Mouse (Mus musculus): ENCODE data around the gene Sypl2. TPM values are rescaled to one million over a fixed set of nuclear protein-coding genes. Genes with fewer than 3 reads are reported as not detected.
A peak's percentile ranks its signal among the peaks of the same experiment; 100 is the strongest.

Sypl2 gene
- polyA plus RNA-seq, 1 experiment from 2014 or later = 3.6 TPM

- no peak for TF ChIP-seq CTCF (IDR thresholded peaks at IDR 0.05; ENCODE audit: low read depth)
- Histone ChIP-seq H3K4me2 (ENCODE audit: low read length) (no peak overlapping the region), H3K9me3 (replicated peaks; ENCODE audit: low read length) (no peaks in the 10 kb centered on the region), H3K27me3 (ENCODE audit: insufficient read depth, low read length) (no peaks in the 10 kb centered on the region), H3K9ac (ENCODE audit: low read depth, low read length) (no peak overlapping the region), H3K4me3 (replicated peaks; ENCODE audit: low read depth, low read length) (no peak overlapping the region), H3K36me3 (ENCODE audit: insufficient read depth, low read length) (0 out of 2 replicates have a peak, but pooled peaks cover 2% of the 10 kb centered on the region), H3K27ac (no peak overlapping the region), H3K4me1 (replicated peaks; ENCODE audit: insufficient read depth, low read length) (peaks cover 20% of the 10 kb centered on the region; the same call in 1 of the 2 replicates)
- WGBS = 59% methylated on average over 4 of the region's 4 CpGs
- no peak for ATAC-seq (replicated peaks; ENCODE audit: low FRiP score, low read depth)
- DNase-seq (ENCODE audit: low spot score) = no peak
Observed at GRCm38 (mm10) chr3:108193686-108194085, 32.8 kb downstream of the Sypl2 start.

GRCm38 (mm10) chr3:108189897-108190296, 36.6 kb downstream of the Sypl2 start:
- no peak overlapping the region for H3K4me3 ChIP-seq (replicated peaks; ENCODE audit: low read depth, low read length)

DNA sequence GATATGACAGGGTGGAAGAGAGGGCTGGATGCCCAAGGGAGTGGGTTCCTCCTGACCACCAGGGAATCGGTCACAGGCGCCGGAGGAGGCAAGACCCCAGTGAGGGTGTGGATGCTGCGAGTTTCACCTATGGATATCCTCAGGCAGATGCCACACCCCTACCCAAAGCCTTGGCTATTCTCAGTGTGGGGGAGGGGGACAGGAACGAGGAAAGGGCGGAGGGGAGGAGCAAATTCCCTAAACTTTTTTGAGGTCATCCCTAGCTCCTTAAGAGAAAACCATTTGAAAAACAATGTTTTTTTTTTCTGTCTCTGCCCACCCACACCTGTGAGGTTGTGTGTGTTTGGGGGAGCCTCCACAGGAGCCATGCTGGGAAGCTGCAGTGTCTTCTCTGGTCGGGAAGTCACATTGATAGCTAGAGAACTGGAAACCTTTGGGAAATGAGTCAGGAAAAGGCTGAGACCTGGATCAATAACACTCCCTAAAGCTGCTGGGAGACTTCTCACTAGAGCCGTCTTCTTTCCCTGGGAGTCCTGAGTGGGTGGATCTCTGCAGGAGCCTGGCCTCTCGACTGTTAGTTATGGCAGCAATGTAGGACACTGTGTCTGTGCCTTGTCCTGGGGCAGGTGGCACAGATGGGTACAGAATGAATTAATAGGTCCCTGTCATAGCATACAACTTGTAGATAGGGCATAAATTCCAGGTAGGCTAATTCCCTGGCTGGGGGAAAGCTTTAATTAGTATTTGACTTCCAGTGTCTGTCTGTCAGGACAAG, 37.5 kb downstream of the Sypl2 start:
- no peak overlapping the region for H3K9ac ChIP-seq (ENCODE audit: low read depth, low read length)
- ATAC-seq (replicated peaks; ENCODE audit: low FRiP score, low read depth) (no peak), DNase-seq (ENCODE audit: low spot score) (no peak)
- H3K27ac ChIP-seq = no peak overlapping the region
- H3K4me2 ChIP-seq (ENCODE audit: low read length) = no peak overlapping the region
- H3K27me3 ChIP-seq (ENCODE audit: insufficient read depth, low read length) = no peaks in the 10 kb centered on the region
- no peaks in the 10 kb centered on the region for H3K36me3 ChIP-seq (ENCODE audit: insufficient read depth, low read length)
- H3K4me1 ChIP-seq (replicated peaks; ENCODE audit: insufficient read depth, low read length) = peaks cover 8% of the 10 kb centered on the region
- no peaks in the 10 kb centered on the region for H3K9me3 ChIP-seq (replicated peaks; ENCODE audit: low read length)
- no peak for TF ChIP-seq CTCF (IDR thresholded peaks at IDR 0.05; ENCODE audit: low read depth)
- no peak overlapping the region for H3K4me3 ChIP-seq (replicated peaks; ENCODE audit: low read depth, low read length)
- WGBS = 68% methylated on average over 9 of the region's 9 CpGs

More at GRCm38 (mm10) chr3:108189897-108190296, 36.6 kb downstream of the Sypl2 start:
- H3K27me3 ChIP-seq (ENCODE audit: insufficient read depth, low read length) = no peaks in the 10 kb centered on the region
- WGBS = 46% methylated on average over 5 of the region's 5 CpGs
- no peak overlapping the region for H3K27ac ChIP-seq
- ATAC-seq (replicated peaks; ENCODE audit: low FRiP score, low read depth) = no peak
- no peak for TF ChIP-seq CTCF (IDR thresholded peaks at IDR 0.05; ENCODE audit: low read depth)
- peaks cover 10% of the 10 kb centered on the region for H3K4me1 ChIP-seq (replicated peaks; ENCODE audit: insufficient read depth, low read length)
- no peaks in the 10 kb centered on the region for H3K36me3 ChIP-seq (ENCODE audit: insufficient read depth, low read length)
- no peaks in the 10 kb centered on the region for H3K9me3 ChIP-seq (replicated peaks; ENCODE audit: low read length)
- H3K9ac ChIP-seq (ENCODE audit: low read depth, low read length) = no peak overlapping the region
- no peak overlapping the region; the same call in 1 of the 2 replicates for H3K4me2 ChIP-seq (ENCODE audit: low read length)
- DNase-seq (ENCODE audit: low spot score) = no peak

- ATAC-seq (replicated peaks; ENCODE audit: low FRiP score, low read depth) = peak; percentile 21; the same call in 1 of the 2 replicates
- H3K4me1 ChIP-seq (replicated peaks; ENCODE audit: insufficient read depth, low read length) = peaks cover 8% of the 10 kb centered on the region
- no peaks in the 10 kb centered on the region for H3K9me3 ChIP-seq (replicated peaks; ENCODE audit: low read length)
- WGBS = 59% methylated on average over 20 of the region's 20 CpGs
- H3K9ac ChIP-seq (ENCODE audit: low read depth, low read length) = no peak overlapping the region
- no peak overlapping the region for H3K4me3 ChIP-seq (replicated peaks; ENCODE audit: low read depth, low read length)
- no peak for TF ChIP-seq CTCF (IDR thresholded peaks at IDR 0.05; ENCODE audit: low read depth)
- no peaks in the 10 kb centered on the region for H3K27me3 ChIP-seq (ENCODE audit: insufficient read depth, low read length)
- no peak overlapping the region for H3K27ac ChIP-seq
- H3K4me2 ChIP-seq (ENCODE audit: low read length) = peak overlapping the region; percentile 98
- no peaks in the 10 kb centered on the region for H3K36me3 ChIP-seq (ENCODE audit: insufficient read depth, low read length)
- DNase-seq (ENCODE audit: low spot score) = no peak
Observed at GRCm38 (mm10) chr3:108187111-108187795, 39.2 kb downstream of the Sypl2 start.

GRCm38 (mm10) chr3:108186098-108187047, 40.1 kb downstream of the Sypl2 start, which contains the start of gene Amigo1:
Gene Amigo1 (plus strand): TSS chr3:108186335.
- H3K9ac ChIP-seq (ENCODE audit: low read depth, low read length) = peak within 1 kb of the TSS; percentile 71
- no peak within 1 kb of the TSS for H3K27ac ChIP-seq
- 2% methylated on average over 74 of the region's 100 CpGs for WGBS
- H3K4me2 ChIP-seq (ENCODE audit: low read length) = peak within 1 kb of the TSS; percentile 98
- H3K4me3 ChIP-seq (replicated peaks; ENCODE audit: low read depth, low read length) = peak within 1 kb of the TSS; percentile 68
- no peak for TF ChIP-seq CTCF (IDR thresholded peaks at IDR 0.05; ENCODE audit: low read depth)
- H3K9me3 ChIP-seq (replicated peaks; ENCODE audit: low read length) = no peaks in the 10 kb centered on the region
- ATAC-seq (replicated peaks; ENCODE audit: low FRiP score, low read depth) = peak; percentile 80
- no peaks in the 10 kb centered on the region for H3K27me3 ChIP-seq (ENCODE audit: insufficient read depth, low read length)
- H3K4me1 ChIP-seq (replicated peaks; ENCODE audit: insufficient read depth, low read length) = peaks cover 8% of the 10 kb centered on the region
- peak; percentile 47 for DNase-seq (ENCODE audit: low spot score)
- H3K36me3 ChIP-seq (ENCODE audit: insufficient read depth, low read length) = no peaks in the 10 kb centered on the region

All from kidney, postnatal 0 days (tissue).